Mouse (Mus musculus): Measurements from ENCODE around the gene Klf11. TPM values are rescaled to one million over a fixed set of nuclear protein-coding genes. Genes with fewer than 3 reads are reported as not detected.
A peak's percentile ranks its signal among the peaks of the same experiment; 100 is the strongest.

The Klf11 gene
- total and polyA plus RNA-seq, 3 experiments: 7.2 to 9.2 (median 7.3) TPM

DNA sequence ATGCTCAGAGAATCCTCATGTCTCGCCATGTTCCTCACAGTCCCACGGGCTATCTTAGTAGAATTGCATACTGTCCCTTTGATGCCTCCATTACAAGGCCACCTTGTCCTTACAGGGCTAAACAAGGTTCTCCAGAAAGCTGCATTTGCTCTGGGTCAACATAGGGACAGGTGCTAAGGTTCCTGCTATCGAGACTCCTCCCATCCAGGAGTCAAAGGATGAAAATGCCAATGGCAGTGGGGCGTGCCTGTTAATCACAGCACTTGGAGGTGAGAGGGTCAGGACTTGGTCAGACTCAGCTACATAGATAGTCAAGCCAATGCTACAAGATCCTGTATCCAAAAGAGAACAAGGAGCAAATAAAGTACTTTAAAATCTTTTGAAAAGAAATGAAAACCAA is 31.6 kb upstream of the Klf11 start:
- DNase-seq (ENCODE audit: extremely low read depth): no peak
- Histone ChIP-seq H3K4me2 (ENCODE audit: insufficient read depth, low read depth, poor library complexity, severe bottlenecking) (no peak overlapping the region), H3K36me3 (replicated peaks in 1 of 2; ENCODE audit: control insufficient read depth in 1 of 2, insufficient read depth in 1 of 2, low read length in 1 of 2) (peaks cover 13 to 15% of the 10 kb centered on the region in 2 experiments), H3K9me3 (replicated peaks; ENCODE audit: low read length) (no peaks in the 10 kb centered on the region), H3K9ac (ENCODE audit: insufficient read depth, low read depth) (no peak overlapping the region), H3K4me3 (replicated peaks in 1 of 3; ENCODE audit: low read depth in 2 of 3, low read length in 2 of 3, poor library complexity in 1 of 3) (no peak overlapping the region), H3K27ac (ENCODE audit: insufficient read depth, low read depth) (no peak overlapping the region), H3K79me2 (replicated peaks; ENCODE audit: control insufficient read depth, extremely low read depth, insufficient read depth, poor library complexity, severe bottlenecking) (no peaks in the 10 kb centered on the region), H3K4me1 (ENCODE audit: control insufficient read depth in 1 of 2, insufficient read depth in 2 of 2) (peaks cover 14 to 27% of the 10 kb centered on the region in 2 experiments), H3K27me3 (replicated peaks) (no peaks in the 10 kb centered on the region)
- in situ Hi-C loops (cut with MboI; ENCODE audit: low pct_ligation_motif_present, low pct_unique_long_range_greater_than_20kb, low sequenced_read_pairs): loop anchor here (25.0 kb wide), 1 partner anchor 343 kb away; the partner anchor contains the start of gene Kidins220
- dilution Hi-C loops (cut with MboI; ENCODE audit: extremely low pct_ligation_motif_present, extremely low pct_unique_long_range_greater_than_20kb, low sequenced_read_pairs): no loop called here
- TF ChIP-seq KAT2A (IDR thresholded peaks at IDR 0.05; ENCODE audit: insufficient replicate concordance, low read length) (no peak), ZNF384 (IDR thresholded peaks at IDR 0.05; ENCODE audit: low read depth, low read length) (no peak), JUN (IDR thresholded peaks at IDR 0.05; ENCODE audit: insufficient read depth, low read depth, low read length) (no peak)

DNA sequence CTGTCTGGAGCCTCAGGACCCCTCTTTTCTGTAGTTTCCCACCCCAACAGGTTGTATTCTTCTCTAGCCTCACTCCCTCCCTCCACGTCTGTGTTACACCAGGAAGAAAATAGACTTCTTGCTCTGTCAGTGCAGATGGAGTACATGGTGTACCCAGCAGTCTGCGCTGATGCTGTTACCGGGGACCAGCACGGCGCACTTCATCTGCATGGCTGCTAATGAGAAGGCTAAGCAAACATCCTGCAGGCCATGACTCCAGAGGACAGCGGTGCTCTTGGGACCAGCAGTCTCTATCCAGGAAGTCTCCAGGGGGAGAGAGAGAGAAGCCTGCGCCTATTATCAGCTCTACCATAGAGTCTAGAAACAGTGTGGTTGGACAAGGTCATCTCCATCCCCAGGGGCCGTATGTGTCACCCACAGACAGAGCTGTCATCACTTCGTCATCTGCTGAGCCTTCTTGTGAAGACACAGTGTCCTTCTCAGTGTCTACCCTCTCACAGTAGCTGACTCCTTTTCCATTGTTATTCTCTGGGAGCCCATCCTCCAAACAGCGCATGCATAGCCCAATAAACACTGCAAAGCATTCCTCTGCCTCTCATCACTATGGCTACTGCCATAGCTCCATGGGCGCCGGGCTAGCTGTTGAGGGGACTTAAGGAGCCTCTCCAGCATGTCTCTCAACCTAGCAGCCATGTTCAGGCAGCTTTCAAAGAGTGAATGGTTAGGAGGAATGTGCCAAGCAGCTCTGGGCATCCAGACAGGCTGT is 27.4 kb upstream of the Klf11 start:
- TF ChIP-seq ELF1 (IDR thresholded peaks at IDR 0.05; ENCODE audit: low read depth, low read length): no peak
- TF ChIP-seq POLR2A (IDR thresholded peaks at IDR 0.05; ENCODE audit: low read depth, low read length): no peak
- TF ChIP-seq EP300 (IDR thresholded peaks at IDR 0.05; ENCODE audit: low read length): no peak
- no peak for TF ChIP-seq TCF12 (IDR thresholded peaks at IDR 0.05; ENCODE audit: low read depth, low read length)
- no peak for TF ChIP-seq USF2 (conservative IDR thresholded peaks at IDR 0.05; ENCODE audit: low read depth, low read length)
- no peak for TF ChIP-seq MAX (IDR thresholded peaks at IDR 0.05; ENCODE audit: low read length)
- no peak for TF ChIP-seq JUN (IDR thresholded peaks at IDR 0.05; ENCODE audit: insufficient read depth, low read depth, low read length)
- no peak for TF ChIP-seq MYC (IDR thresholded peaks at IDR 0.05; ENCODE audit: low read depth, low read length)
- TF ChIP-seq SMC3 (IDR thresholded peaks at IDR 0.05; ENCODE audit: low read depth, low read length): no peak
- no peak for TF ChIP-seq USF1 (IDR thresholded peaks at IDR 0.05; ENCODE audit: low read depth, low read length)
- no peak for TF ChIP-seq SIN3A (IDR thresholded peaks at IDR 0.05; ENCODE audit: low read length)
- TF ChIP-seq ZMIZ1 (IDR thresholded peaks at IDR 0.05; ENCODE audit: low read depth, low read length): no peak
- no peak for TF ChIP-seq TBP (conservative IDR thresholded peaks at IDR 0.05; ENCODE audit: low read depth, low read length)
- TF ChIP-seq NELFE (IDR thresholded peaks at IDR 0.05; ENCODE audit: low read depth, low read length): no peak
- TF ChIP-seq MAFK (IDR thresholded peaks at IDR 0.05; ENCODE audit: insufficient replicate concordance, low read length): no peak
- TF ChIP-seq KAT2A (IDR thresholded peaks at IDR 0.05; ENCODE audit: insufficient replicate concordance, low read length): no peak
- Histone ChIP-seq H3K9me3 (replicated peaks; ENCODE audit: low read length) (no peaks in the 10 kb centered on the region), H3K27ac (ENCODE audit: insufficient read depth, low read depth) (no peak overlapping the region), H3K79me2 (replicated peaks; ENCODE audit: control insufficient read depth, extremely low read depth, insufficient read depth, poor library complexity, severe bottlenecking) (no peaks in the 10 kb centered on the region), H3K4me1 (ENCODE audit: control insufficient read depth in 1 of 2, insufficient read depth in 2 of 2) (peaks cover 14 to 37% of the 10 kb centered on the region in 2 experiments), H3K36me3 (replicated peaks in 1 of 2; ENCODE audit: control insufficient read depth in 1 of 2, insufficient read depth in 1 of 2, low read length in 1 of 2) (peaks cover 0 to 6% of the 10 kb centered on the region in 2 experiments), H3K27me3 (replicated peaks) (no peaks in the 10 kb centered on the region), H3K4me2 (ENCODE audit: insufficient read depth, low read depth, poor library complexity, severe bottlenecking) (no peak overlapping the region), H3K4me3 (replicated peaks in 1 of 3; ENCODE audit: low read depth in 2 of 3, low read length in 2 of 3, poor library complexity in 1 of 3) (peak overlapping the region in 1 of 3 experiments; percentile 38), H3K9ac (ENCODE audit: insufficient read depth, low read depth) (no peak overlapping the region)
- dilution Hi-C loops (cut with MboI; ENCODE audit: extremely low pct_ligation_motif_present, extremely low pct_unique_long_range_greater_than_20kb, low sequenced_read_pairs) (no loop called here), in situ Hi-C loops (cut with MboI; ENCODE audit: low pct_ligation_motif_present, low pct_unique_long_range_greater_than_20kb, low sequenced_read_pairs) (loop anchor here (25.0 kb wide), 1 partner anchor 339 kb away; the partner anchor contains the start of gene Kidins220)
- DNase-seq (ENCODE audit: extremely low read depth): no peak
